Mouse (Mus musculus): ENCODE data around the gene Upk3a.

DNA sequence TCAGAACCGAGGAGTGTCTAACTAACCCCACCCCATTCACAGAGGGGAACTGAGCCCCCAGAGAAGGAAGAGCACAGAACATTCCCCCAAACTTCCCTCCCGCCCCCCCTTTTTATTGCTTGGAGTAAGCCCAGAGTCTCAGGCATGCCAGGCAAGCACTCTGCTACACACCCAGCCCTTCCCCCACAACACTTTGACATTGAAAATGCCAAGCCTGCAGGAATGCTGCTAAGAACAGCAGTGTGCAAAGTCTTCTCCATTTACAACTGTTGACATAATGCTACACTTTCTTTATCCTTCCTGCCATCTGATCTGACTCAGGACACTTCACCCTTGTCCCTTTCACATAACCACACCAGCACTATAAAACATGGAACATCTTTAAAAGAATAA lies 4.3 kb upstream of the Upk3a start:
- TF ChIP-seq POLR2A (IDR thresholded peaks at IDR 0.05; ENCODE audit: low read depth, low read length): no peak
- no peak for TF ChIP-seq CTCF (IDR thresholded peaks at IDR 0.05; ENCODE audit: extremely low read depth, insufficient read depth, insufficient read length, insufficient replicate concordance)
